Mouse (Mus musculus) embryonic facial prominence, embryonic 13.5 days (tissue): ENCODE measurements around the gene Eef1akmt4. TPM values are rescaled to one million over a fixed set of nuclear protein-coding genes. Genes with fewer than 3 reads are reported as not detected.
"Not testable (repeated sequence)": the region's sequence is repeated elsewhere in the genome, so short reads cannot be mapped to it uniquely, and the experiment has no call there.

ENCODE experiments used
- ATAC-seq: fragments of 200-750 bp; cut with Nextera tagmentation; 2 replicates; pipeline ENCODE4 v1.8.0; 2017; ENCODE audit warnings: low read depth; ENCODE audit not compliant: insufficient number of reproducible peaks, insufficient read depth, low FRiP score, low TSS enrichment
- H3K27ac ChIP-seq: fragments of 300-500 bp; sonication (generic); 2 replicates; pipeline ENCODE4 v1.5.1; 2015; ENCODE audit warnings: moderate library complexity, mild to moderate bottlenecking, inconsistent platforms
- H3K27me3 ChIP-seq: fragments of 300-500 bp; sonication (generic); 2 replicates; pipeline ENCODE4 v1.6.1; 2015; ENCODE audit warnings: mild to moderate bottlenecking, inconsistent platforms
- H3K36me3 ChIP-seq: fragments of 300-500 bp; sonication (generic); 2 replicates; pipeline ENCODE4 v1.6.1; 2015; ENCODE audit warnings: mild to moderate bottlenecking, inconsistent platforms
- H3K4me1 ChIP-seq: fragments of 300-500 bp; sonication (generic); 2 replicates; pipeline ENCODE4 v1.6.1; 2015; ENCODE audit warnings: inconsistent platforms
- H3K4me2 ChIP-seq: fragments of 300-500 bp; sonication (generic); 2 replicates; pipeline ENCODE4 v1.6.1; 2015; ENCODE audit warnings: moderate library complexity, mild to moderate bottlenecking, inconsistent platforms
- H3K4me3 ChIP-seq: fragments of 300-500 bp; sonication (generic); 2 replicates; pipeline ENCODE4 v1.5.1; 2015; ENCODE audit warnings: mild to moderate bottlenecking, inconsistent platforms
- H3K9ac ChIP-seq: fragments of 300-500 bp; sonication (generic); 2 replicates; pipeline ENCODE4 v1.6.1; 2015; ENCODE audit warnings: mild to moderate bottlenecking, inconsistent platforms
- H3K9me3 ChIP-seq: fragments of 300-500 bp; sonication (generic); 2 replicates; pipeline ENCODE4 v1.6.1; 2016; ENCODE audit warnings: inconsistent platforms
- WGBS: fragments of 180-500 bp; shearing (Covaris S2); methylation state at CpG from one replicate; pipeline ENCODE4 v1.1.7; 2015; ENCODE audit warnings: mixed read lengths; 5-methylcytosine and 5-hydroxymethylcytosine counted together
- polyA plus RNA-seq: library from polyadenylated mRNA; unstranded; fragments of >200 nt; fragmentation: Nextera tagmentation; extraction: Ambion mirVana; gene quantifications from 2 replicates; pipeline ENCODE4 v1.2.1, GENCODE M21; 2015

The Eef1akmt4 gene
- polyA plus RNA-seq, 1 experiment from 2014 or later: 30.9 TPM

GRCm38 (mm10) chr16:20629731-20630634 is 18.6 kb downstream of the Eef1akmt4 start, which contains the start of gene Ece2:
TSS of gene Ece2 (plus strand) at chr16:20629828.
- no peaks in the 10 kb centered on the region for H3K9me3 ChIP-seq
- H3K9ac ChIP-seq: peak within 1 kb of the TSS; percentile 85
- WGBS: 7% methylated on average over 53 of the region's 54 CpGs
- H3K4me2 ChIP-seq: peak within 1 kb of the TSS; percentile 92
- peaks cover 27% of the 10 kb centered on the region for H3K27me3 ChIP-seq
- H3K27ac ChIP-seq: 0 out of 2 replicates have a peak within 1 kb of the TSS, but pooled peaks have one; percentile 13
- H3K36me3 ChIP-seq: no peaks in the 10 kb centered on the region
- peaks cover 10% of the 10 kb centered on the region for H3K4me1 ChIP-seq
- ATAC-seq: peak; percentile 32; the same call in 1 of the 2 replicates
- peak within 1 kb of the TSS; percentile 64 for H3K4me3 ChIP-seq

GRCm38 (mm10) chr16:20637410-20637809 is 26.0 kb downstream of the Eef1akmt4 start:
- Histone ChIP-seq H3K4me2 (no peak overlapping the region), H3K27me3 (no peaks in the 10 kb centered on the region), H3K9ac (no peak overlapping the region), H3K4me1 (peaks cover 3% of the 10 kb centered on the region; the same call in 1 of the 2 replicates), H3K4me3 (no peak overlapping the region), H3K27ac (no peak overlapping the region), H3K36me3 (0 out of 2 replicates have a peak, but pooled peaks cover 3% of the 10 kb centered on the region), H3K9me3 (no peaks in the 10 kb centered on the region)
- WGBS: 72% methylated on average over 8 of the region's 8 CpGs
- no peak for ATAC-seq

GRCm38 (mm10) chr16:20638367-20638766 is 27.0 kb downstream of the Eef1akmt4 start:
- WGBS: 82% methylated on average over 8 of the region's 8 CpGs
- ATAC-seq: no peak
- H3K9me3 ChIP-seq: no peaks in the 10 kb centered on the region
- no peaks in the 10 kb centered on the region for H3K27me3 ChIP-seq
- 0 out of 2 replicates have a peak, but pooled peaks cover 3% of the 10 kb centered on the region for H3K36me3 ChIP-seq
- no peak overlapping the region for H3K9ac ChIP-seq
- H3K4me2 ChIP-seq: no peak overlapping the region
- peaks cover 3% of the 10 kb centered on the region; the same call in 1 of the 2 replicates for H3K4me1 ChIP-seq
- no peak overlapping the region for H3K4me3 ChIP-seq
- no peak overlapping the region for H3K27ac ChIP-seq

- Histone ChIP-seq H3K4me2 (no peak overlapping the region), H3K9ac (no peak overlapping the region), H3K36me3 (no peaks in the 10 kb centered on the region), H3K27me3 (no peaks in the 10 kb centered on the region), H3K9me3 (no peaks in the 10 kb centered on the region), H3K27ac (no peak overlapping the region), H3K4me3 (no peak overlapping the region), H3K4me1 (peaks cover 3% of the 10 kb centered on the region; the same call in 1 of the 2 replicates)
- ATAC-seq: no peak
- 3% methylated on average over 8 of the region's 8 CpGs for WGBS
These were observed 30.8 kb downstream of the Eef1akmt4 start for GRCm38 (mm10) chr16:20642161-20642560.

GRCm38 (mm10) chr16:20643911-20644310 is 32.5 kb downstream of the Eef1akmt4 start:
- Histone ChIP-seq H3K27ac (no peak overlapping the region), H3K9ac (0 out of 2 replicates have a peak overlapping the region, but pooled peaks have one; percentile 21), H3K4me1 (peaks cover 3% of the 10 kb centered on the region; the same call in 1 of the 2 replicates), H3K27me3 (no peaks in the 10 kb centered on the region), H3K36me3 (no peaks in the 10 kb centered on the region), H3K4me2 (no peak overlapping the region), H3K4me3 (no peak overlapping the region), H3K9me3 (no peaks in the 10 kb centered on the region)
- WGBS: 80% methylated on average over 7 of the region's 7 CpGs
- ATAC-seq: no peak

- Histone ChIP-seq H3K4me2 (peak within 1 kb of the TSS; percentile 93), H3K4me3 (peak within 1 kb of the TSS; percentile 92), H3K4me1 (peaks cover 17% of the 10 kb centered on the region), H3K27me3 (no peaks in the 10 kb centered on the region), H3K9ac (peak within 1 kb of the TSS; percentile 95), H3K36me3 (peaks cover 22% of the 10 kb centered on the region), H3K9me3 (no peaks in the 10 kb centered on the region), H3K27ac (peak within 1 kb of the TSS; percentile 81)
- WGBS: 2% methylated on average over 46 of the region's 46 CpGs
- peak; percentile 85 for ATAC-seq
These were observed 39.9 kb downstream of the Eef1akmt4 start, which contains the start of gene Psmd2 for GRCm38 (mm10) chr16:20651076-20651946. TSS of gene Psmd2 (plus strand) at chr16:20651652.

- no peaks in the 10 kb centered on the region for H3K9me3 ChIP-seq
- H3K4me2 ChIP-seq: peak overlapping the region; percentile 93
- peak overlapping the region; percentile 92 for H3K4me3 ChIP-seq
- ATAC-seq: no peak
- WGBS: 9% methylated on average over 12 of the region's 12 CpGs
- no peaks in the 10 kb centered on the region for H3K27me3 ChIP-seq
- peaks cover 28% of the 10 kb centered on the region for H3K36me3 ChIP-seq
- peaks cover 17% of the 10 kb centered on the region for H3K4me1 ChIP-seq
- H3K9ac ChIP-seq: peak overlapping the region; percentile 95
- peak overlapping the region; percentile 81; the same call in 1 of the 2 replicates for H3K27ac ChIP-seq
These were observed 40.5 kb downstream of the Eef1akmt4 start for GRCm38 (mm10) chr16:20651947-20652310.

- ATAC-seq: no peak
- 56% methylated on average over 2 of the region's 2 CpGs for WGBS
These were observed 41.9 kb downstream of the Eef1akmt4 start for GRCm38 (mm10) chr16:20653315-20653714.

GRCm38 (mm10) chr16:20657661-20658060 is 46.3 kb downstream of the Eef1akmt4 start:
- Histone ChIP-seq H3K9ac (no peak overlapping the region), H3K27me3 (no peaks in the 10 kb centered on the region), H3K9me3 (no peaks in the 10 kb centered on the region), H3K27ac (no peak overlapping the region), H3K4me3 (no peak overlapping the region), H3K4me2 (no peak overlapping the region), H3K36me3 (peaks cover 85% of the 10 kb centered on the region), H3K4me1 (peaks cover 7% of the 10 kb centered on the region)
- ATAC-seq: no peak
- 94% methylated on average over 4 of the region's 4 CpGs for WGBS

More at GRCm38 (mm10) chr16:20653315-20653714, 41.9 kb downstream of the Eef1akmt4 start:
- peak overlapping the region; percentile 95; the same call in 1 of the 2 replicates for H3K9ac ChIP-seq
- no peaks in the 10 kb centered on the region for H3K9me3 ChIP-seq
- no peak overlapping the region for H3K27ac ChIP-seq
- H3K4me1 ChIP-seq: peaks cover 17% of the 10 kb centered on the region
- no peaks in the 10 kb centered on the region for H3K27me3 ChIP-seq
- no peak overlapping the region for H3K4me3 ChIP-seq
- H3K36me3 ChIP-seq: peaks cover 42% of the 10 kb centered on the region
- H3K4me2 ChIP-seq: 0 out of 2 replicates have a peak overlapping the region, but pooled peaks have one; percentile 93

GRCm38 (mm10) chr16:20668013-20668412 is 56.6 kb downstream of the Eef1akmt4 start, which contains the start of gene Eif4g1:
TSS of gene Eif4g1 (plus strand) at chr16:20668313.
- not testable (repeated sequence) for H3K27me3 ChIP-seq, H3K4me2 ChIP-seq, H3K27ac ChIP-seq, ATAC-seq, H3K4me1 ChIP-seq, H3K9me3 ChIP-seq, H3K4me3 ChIP-seq, H3K9ac ChIP-seq
- 85% methylated on average over 4 of the region's 6 CpGs for WGBS
- H3K36me3 ChIP-seq: peaks cover 13% of the 10 kb centered on the region
